Mouse (Mus musculus) forebrain, embryonic 10.5 days (tissue): ENCODE data around the gene Hif3a. TPM values are rescaled to one million over a fixed set of nuclear protein-coding genes. Genes with fewer than 3 reads are reported as not detected.

Experiments used
- DNase-seq: peaks from one replicate; pipeline ENCODE4 v3.0.0-alpha.2; 2017; ENCODE audit warnings: low spot score; ENCODE audit errors: extremely low spot score
- H3K27ac ChIP-seq: fragments of 300-500 bp; sonication (generic); 2 replicates; pipeline ENCODE4 v1.5.1; 2016; ENCODE audit warnings: mild to moderate bottlenecking
- H3K27me3 ChIP-seq: fragments of 300-500 bp; sonication (generic); 2 replicates; pipeline ENCODE4 v1.6.1; 2016; ENCODE audit warnings: mild to moderate bottlenecking; ENCODE audit not compliant: poor library complexity, severe bottlenecking
- H3K36me3 ChIP-seq: fragments of 300-500 bp; sonication (generic); replicated peaks from 2 replicates; pipeline ENCODE4 v1.6.1; 2016; ENCODE audit warnings: mild to moderate bottlenecking, moderate library complexity
- H3K4me1 ChIP-seq: fragments of 300-500 bp; sonication (generic); 2 replicates; pipeline ENCODE4 v1.6.1; 2016
- H3K4me3 ChIP-seq: fragments of 300-500 bp; sonication (generic); 2 replicates; pipeline ENCODE4 v1.5.1; 2016; ENCODE audit warnings: mild to moderate bottlenecking, moderate library complexity
- H3K9me3 ChIP-seq: fragments of 300-500 bp; sonication (generic); 2 replicates; pipeline ENCODE4 v1.6.1; 2016; ENCODE audit warnings: mild to moderate bottlenecking, moderate library complexity
- WGBS: fragments of 180-500 bp; shearing (Covaris S2); methylation state at CpG from one replicate; pipeline ENCODE4 v1.1.7; 2016; 5-methylcytosine and 5-hydroxymethylcytosine counted together
- polyA plus RNA-seq: library from polyadenylated mRNA; unstranded; fragments of >200 nt; fragmentation: Nextera tagmentation; extraction: Ambion mirVana; gene quantifications from 2 replicates; pipeline ENCODE4 v1.2.1, GENCODE M21; 2016

The Hif3a gene
- polyA plus RNA-seq, 1 experiment from 2014 or later = 5.3 TPM

GRCm38 (mm10) chr7:17054325-17054989 is 7.8 kb downstream of the Hif3a start:
- no peak for DNase-seq
- H3K27me3 ChIP-seq = peaks cover 14% of the 10 kb centered on the region
- H3K9me3 ChIP-seq = peaks cover 3% of the 10 kb centered on the region; the same call in 1 of the 2 replicates
- H3K4me3 ChIP-seq = no peak overlapping the region
- WGBS = 90% methylated on average over 15 of the region's 16 CpGs
- H3K27ac ChIP-seq = no peak overlapping the region
- H3K4me1 ChIP-seq = peaks cover 45% of the 10 kb centered on the region
- H3K36me3 ChIP-seq = no peaks in the 10 kb centered on the region

- WGBS = 12% methylated on average over 17 of the region's 17 CpGs
- Histone ChIP-seq H3K4me1 (peaks cover 14% of the 10 kb centered on the region), H3K9me3 (peaks cover 3% of the 10 kb centered on the region; the same call in 1 of the 2 replicates), H3K27ac (no peak overlapping the region), H3K36me3 (0 out of 2 replicates have a peak, but pooled peaks cover 3% of the 10 kb centered on the region), H3K4me3 (no peak overlapping the region), H3K27me3 (peaks cover 2% of the 10 kb centered on the region)
- peak; percentile 70 for DNase-seq
Measured at GRCm38 (mm10) chr7:17050933-17051594, 11.2 kb downstream of the Hif3a start.

GRCm38 (mm10) chr7:17050491-17050890 is 11.7 kb downstream of the Hif3a start:
- H3K27ac ChIP-seq = no peak overlapping the region
- peaks cover 3% of the 10 kb centered on the region; the same call in 1 of the 2 replicates for H3K9me3 ChIP-seq
- peaks cover 9% of the 10 kb centered on the region for H3K4me1 ChIP-seq
- no peak overlapping the region for H3K4me3 ChIP-seq
- WGBS = 73% methylated on average over 11 of the region's 11 CpGs
- 0 out of 2 replicates have a peak, but pooled peaks cover 3% of the 10 kb centered on the region for H3K36me3 ChIP-seq
- no peak for DNase-seq
- no peaks in the 10 kb centered on the region for H3K27me3 ChIP-seq

- peaks cover 9% of the 10 kb centered on the region for H3K4me1 ChIP-seq
- no peaks in the 10 kb centered on the region for H3K9me3 ChIP-seq
- 0 out of 2 replicates have a peak, but pooled peaks cover 3% of the 10 kb centered on the region for H3K36me3 ChIP-seq
- no peak overlapping the region for H3K4me3 ChIP-seq
- no peaks in the 10 kb centered on the region for H3K27me3 ChIP-seq
- DNase-seq = no peak
- no peak overlapping the region for H3K27ac ChIP-seq
- 92% methylated on average over 10 of the region's 10 CpGs for WGBS
Measured at GRCm38 (mm10) chr7:17048431-17049190, 13.6 kb downstream of the Hif3a start.

- no peak for DNase-seq
- Histone ChIP-seq H3K9me3 (no peaks in the 10 kb centered on the region), H3K27ac (no peak overlapping the region), H3K4me1 (peaks cover 9% of the 10 kb centered on the region), H3K27me3 (no peaks in the 10 kb centered on the region), H3K36me3 (0 out of 2 replicates have a peak, but pooled peaks cover 3% of the 10 kb centered on the region), H3K4me3 (no peak overlapping the region)
- WGBS = 87% methylated on average over 5 of the region's 5 CpGs
Measured at GRCm38 (mm10) chr7:17047041-17047682, 15.1 kb downstream of the Hif3a start.

GRCm38 (mm10) chr7:17045743-17046142 is 16.5 kb downstream of the Hif3a start:
- peaks cover 6% of the 10 kb centered on the region; the same call in 1 of the 2 replicates for H3K36me3 ChIP-seq
- 94% methylated on average over 1 of the region's 1 CpGs for WGBS
- no peaks in the 10 kb centered on the region for H3K9me3 ChIP-seq
- no peak overlapping the region for H3K27ac ChIP-seq
- no peak for DNase-seq
- no peak overlapping the region for H3K4me3 ChIP-seq
- no peaks in the 10 kb centered on the region for H3K27me3 ChIP-seq
- H3K4me1 ChIP-seq = peaks cover 4% of the 10 kb centered on the region; the same call in 1 of the 2 replicates

- peaks cover 13% of the 10 kb centered on the region for H3K36me3 ChIP-seq
- WGBS = 93% methylated on average over 7 of the region's 7 CpGs
- no peaks in the 10 kb centered on the region for H3K27me3 ChIP-seq
- H3K4me3 ChIP-seq = no peak overlapping the region
- peak overlapping the region; percentile 63; the same call in 1 of the 2 replicates for H3K27ac ChIP-seq
- DNase-seq = no peak
- H3K4me1 ChIP-seq = peaks cover 17% of the 10 kb centered on the region
- no peaks in the 10 kb centered on the region for H3K9me3 ChIP-seq
Measured at GRCm38 (mm10) chr7:17039373-17039772, 22.9 kb downstream of the Hif3a start.

GRCm38 (mm10) chr7:17038018-17038695 is 24.1 kb downstream of the Hif3a start:
- H3K4me1 ChIP-seq = peaks cover 17% of the 10 kb centered on the region
- no peaks in the 10 kb centered on the region for H3K9me3 ChIP-seq
- no peaks in the 10 kb centered on the region for H3K27me3 ChIP-seq
- peaks cover 13% of the 10 kb centered on the region for H3K36me3 ChIP-seq
- no peak for DNase-seq
- H3K4me3 ChIP-seq = no peak overlapping the region
- WGBS = 50% methylated on average over 9 of the region's 9 CpGs
- peak overlapping the region; percentile 63; the same call in 1 of the 2 replicates for H3K27ac ChIP-seq

GRCm38 (mm10) chr7:17030239-17030638 is 32.0 kb downstream of the Hif3a start:
- H3K9me3 ChIP-seq = no peaks in the 10 kb centered on the region
- 81% methylated on average over 7 of the region's 7 CpGs for WGBS
- H3K4me1 ChIP-seq = peaks cover 24% of the 10 kb centered on the region
- peaks cover 10% of the 10 kb centered on the region for H3K36me3 ChIP-seq
- no peak for DNase-seq
- no peak overlapping the region for H3K27ac ChIP-seq
- H3K27me3 ChIP-seq = no peaks in the 10 kb centered on the region
- H3K4me3 ChIP-seq = no peak overlapping the region

- H3K36me3 ChIP-seq = peaks cover 23% of the 10 kb centered on the region
- H3K4me3 ChIP-seq = no peak overlapping the region
- 79% methylated on average over 7 of the region's 7 CpGs for WGBS
- DNase-seq = no peak
- H3K27ac ChIP-seq = no peak overlapping the region
- H3K27me3 ChIP-seq = no peaks in the 10 kb centered on the region
- peaks cover 36% of the 10 kb centered on the region for H3K4me1 ChIP-seq
- H3K9me3 ChIP-seq = no peaks in the 10 kb centered on the region
Measured at GRCm38 (mm10) chr7:17028923-17029322, 33.3 kb downstream of the Hif3a start.

- Histone ChIP-seq H3K36me3 (peaks cover 35% of the 10 kb centered on the region), H3K9me3 (no peaks in the 10 kb centered on the region), H3K4me3 (peak within 1 kb of the TSS; percentile 93), H3K27me3 (no peaks in the 10 kb centered on the region), H3K27ac (peak within 1 kb of the TSS; percentile 94), H3K4me1 (peaks cover 41% of the 10 kb centered on the region)
- under 1% methylated on average over 54 of the region's 58 CpGs for WGBS
- peak; percentile 97 for DNase-seq
Measured at GRCm38 (mm10) chr7:17027588-17028343, 34.5 kb downstream of the Hif3a start, which contains the start of gene Ppp5c. TSS of gene Ppp5c (minus strand) at chr7:17027924.
